Mouse (Mus musculus): ENCODE measurements around the gene Nufip1. TPM values are rescaled to one million over a fixed set of nuclear protein-coding genes. Genes with fewer than 3 reads are reported as not detected.

Nufip1 gene
- polyA plus RNA-seq, 1 experiment from 2014 or later: 17.5 TPM

- H3K4me2 ChIP-seq (replicated peaks; ENCODE audit: low read depth, low read length): no peak overlapping the region
- no peaks in the 10 kb centered on the region for H3K9me3 ChIP-seq (ENCODE audit: low read length)
- no peak overlapping the region for H3K9ac ChIP-seq (replicated peaks; ENCODE audit: low read length)
- no peaks in the 10 kb centered on the region for H3K36me3 ChIP-seq (ENCODE audit: insufficient read depth, low read length)
- no peaks in the 10 kb centered on the region for H3K27me3 ChIP-seq (ENCODE audit: insufficient read depth, low read length)
- no peaks in the 10 kb centered on the region for H3K4me1 ChIP-seq (ENCODE audit: insufficient read depth, low read length)
- WGBS: 74% methylated on average over 8 of the region's 8 CpGs
- ATAC-seq (ENCODE audit: low FRiP score, low TSS enrichment): no peak
- H3K4me3 ChIP-seq (ENCODE audit: low read length): no peak overlapping the region
- no peak overlapping the region for H3K27ac ChIP-seq (ENCODE audit: low read length)
These were observed 60.6 kb downstream of the Nufip1 start for GRCm38 (mm10) chr14:76171285-76171684.

GRCm38 (mm10) chr14:76174328-76174727 is 63.6 kb downstream of the Nufip1 start:
- H3K4me3 ChIP-seq (ENCODE audit: low read length): no peak overlapping the region
- no peak overlapping the region for H3K27ac ChIP-seq (ENCODE audit: low read length)
- H3K36me3 ChIP-seq (ENCODE audit: insufficient read depth, low read length): no peaks in the 10 kb centered on the region
- no peak overlapping the region for H3K9ac ChIP-seq (replicated peaks; ENCODE audit: low read length)
- no peaks in the 10 kb centered on the region for H3K4me1 ChIP-seq (ENCODE audit: insufficient read depth, low read length)
- no peak for ATAC-seq (ENCODE audit: low FRiP score, low TSS enrichment)
- H3K27me3 ChIP-seq (ENCODE audit: insufficient read depth, low read length): no peaks in the 10 kb centered on the region
- H3K9me3 ChIP-seq (ENCODE audit: low read length): no peaks in the 10 kb centered on the region
- no peak overlapping the region for H3K4me2 ChIP-seq (replicated peaks; ENCODE audit: low read depth, low read length)
- 85% methylated on average over 7 of the region's 7 CpGs for WGBS

- ATAC-seq (ENCODE audit: low FRiP score, low TSS enrichment): no peak
- 50% methylated on average over 5 of the region's 5 CpGs for WGBS
These were observed 65.1 kb downstream of the Nufip1 start for GRCm38 (mm10) chr14:76175808-76176207.

GRCm38 (mm10) chr14:76177230-76177629 is 66.5 kb downstream of the Nufip1 start:
- H3K36me3 ChIP-seq (ENCODE audit: insufficient read depth, low read length): no peaks in the 10 kb centered on the region
- no peaks in the 10 kb centered on the region for H3K27me3 ChIP-seq (ENCODE audit: insufficient read depth, low read length)
- H3K9ac ChIP-seq (replicated peaks; ENCODE audit: low read length): no peak overlapping the region
- no peak overlapping the region for H3K4me3 ChIP-seq (ENCODE audit: low read length)
- no peak overlapping the region for H3K27ac ChIP-seq (ENCODE audit: low read length)
- ATAC-seq (ENCODE audit: low FRiP score, low TSS enrichment): no peak
- no peak overlapping the region for H3K4me2 ChIP-seq (replicated peaks; ENCODE audit: low read depth, low read length)
- WGBS: 95% methylated on average over 9 of the region's 9 CpGs
- H3K9me3 ChIP-seq (ENCODE audit: low read length): no peaks in the 10 kb centered on the region
- no peaks in the 10 kb centered on the region for H3K4me1 ChIP-seq (ENCODE audit: insufficient read depth, low read length)

More at GRCm38 (mm10) chr14:76175808-76176207, 65.1 kb downstream of the Nufip1 start:
- H3K4me2 ChIP-seq (replicated peaks; ENCODE audit: low read depth, low read length): no peak overlapping the region
- no peaks in the 10 kb centered on the region for H3K4me1 ChIP-seq (ENCODE audit: insufficient read depth, low read length)
- H3K27me3 ChIP-seq (ENCODE audit: insufficient read depth, low read length): no peaks in the 10 kb centered on the region
- H3K27ac ChIP-seq (ENCODE audit: low read length): no peak overlapping the region
- no peaks in the 10 kb centered on the region for H3K9me3 ChIP-seq (ENCODE audit: low read length)
- no peak overlapping the region for H3K4me3 ChIP-seq (ENCODE audit: low read length)
- H3K36me3 ChIP-seq (ENCODE audit: insufficient read depth, low read length): no peaks in the 10 kb centered on the region
- H3K9ac ChIP-seq (replicated peaks; ENCODE audit: low read length): no peak overlapping the region

- Histone ChIP-seq H3K9ac (replicated peaks; ENCODE audit: low read length) (no peak overlapping the region), H3K4me1 (ENCODE audit: insufficient read depth, low read length) (0 out of 2 replicates have a peak, but pooled peaks cover under 1% of the 10 kb centered on the region), H3K4me2 (replicated peaks; ENCODE audit: low read depth, low read length) (no peak overlapping the region), H3K4me3 (ENCODE audit: low read length) (no peak overlapping the region), H3K9me3 (ENCODE audit: low read length) (no peaks in the 10 kb centered on the region), H3K27me3 (ENCODE audit: insufficient read depth, low read length) (no peaks in the 10 kb centered on the region), H3K27ac (ENCODE audit: low read length) (no peak overlapping the region), H3K36me3 (ENCODE audit: insufficient read depth, low read length) (no peaks in the 10 kb centered on the region)
- no peak for ATAC-seq (ENCODE audit: low FRiP score, low TSS enrichment)
- WGBS: 86% methylated on average over 2 of the region's 2 CpGs
These were observed 67.8 kb downstream of the Nufip1 start for GRCm38 (mm10) chr14:76178447-76178846.

GRCm38 (mm10) chr14:76179343-76179742 is 68.7 kb downstream of the Nufip1 start:
- H3K27ac ChIP-seq (ENCODE audit: low read length): no peak overlapping the region
- H3K27me3 ChIP-seq (ENCODE audit: insufficient read depth, low read length): no peaks in the 10 kb centered on the region
- H3K4me1 ChIP-seq (ENCODE audit: insufficient read depth, low read length): 0 out of 2 replicates have a peak, but pooled peaks cover 4% of the 10 kb centered on the region
- no peaks in the 10 kb centered on the region for H3K9me3 ChIP-seq (ENCODE audit: low read length)
- no peak for ATAC-seq (ENCODE audit: low FRiP score, low TSS enrichment)
- no peaks in the 10 kb centered on the region for H3K36me3 ChIP-seq (ENCODE audit: insufficient read depth, low read length)
- H3K4me3 ChIP-seq (ENCODE audit: low read length): no peak overlapping the region
- H3K9ac ChIP-seq (replicated peaks; ENCODE audit: low read length): no peak overlapping the region
- H3K4me2 ChIP-seq (replicated peaks; ENCODE audit: low read depth, low read length): no peak overlapping the region
- 72% methylated on average over 6 of the region's 6 CpGs for WGBS

GRCm38 (mm10) chr14:76185358-76185757 is 74.7 kb downstream of the Nufip1 start:
- no peaks in the 10 kb centered on the region for H3K9me3 ChIP-seq (ENCODE audit: low read length)
- 55% methylated on average over 5 of the region's 5 CpGs for WGBS
- H3K27ac ChIP-seq (ENCODE audit: low read length): no peak overlapping the region
- no peak overlapping the region for H3K4me2 ChIP-seq (replicated peaks; ENCODE audit: low read depth, low read length)
- H3K9ac ChIP-seq (replicated peaks; ENCODE audit: low read length): no peak overlapping the region
- no peaks in the 10 kb centered on the region for H3K36me3 ChIP-seq (ENCODE audit: insufficient read depth, low read length)
- no peaks in the 10 kb centered on the region for H3K27me3 ChIP-seq (ENCODE audit: insufficient read depth, low read length)
- H3K4me1 ChIP-seq (ENCODE audit: insufficient read depth, low read length): peaks cover 13% of the 10 kb centered on the region; the same call in 1 of the 2 replicates
- no peak overlapping the region for H3K4me3 ChIP-seq (ENCODE audit: low read length)
- no peak for ATAC-seq (ENCODE audit: low FRiP score, low TSS enrichment)

- Histone ChIP-seq H3K27ac (ENCODE audit: low read length) (no peak overlapping the region), H3K27me3 (ENCODE audit: insufficient read depth, low read length) (no peaks in the 10 kb centered on the region), H3K36me3 (ENCODE audit: insufficient read depth, low read length) (no peaks in the 10 kb centered on the region), H3K4me1 (ENCODE audit: insufficient read depth, low read length) (peaks cover 13% of the 10 kb centered on the region; the same call in 1 of the 2 replicates), H3K9me3 (ENCODE audit: low read length) (no peaks in the 10 kb centered on the region), H3K4me2 (replicated peaks; ENCODE audit: low read depth, low read length) (no peak overlapping the region), H3K4me3 (ENCODE audit: low read length) (no peak overlapping the region), H3K9ac (replicated peaks; ENCODE audit: low read length) (0 out of 2 replicates have a peak overlapping the region, but pooled peaks have one; percentile 17)
- ATAC-seq (ENCODE audit: low FRiP score, low TSS enrichment): peak; percentile 39; the same call in 1 of the 2 replicates
- WGBS: 49% methylated on average over 4 of the region's 4 CpGs
These were observed 75.6 kb downstream of the Nufip1 start for GRCm38 (mm10) chr14:76186299-76186698.

Other genes with a start within 250 kb of the Nufip1 start
- gene Kctd4, start 155.9 kb upstream of the Nufip1 start, polyA plus RNA-seq (2015; fragmentation: Nextera tagmentation; extraction: Ambion mirVana): 0.27 and 0.41 TPM in 2 replicates
- 35.1 and 35.5 TPM in 2 replicates for gene Gtf2f2, start 100.0 kb upstream of the Nufip1 start, polyA plus RNA-seq (2015; fragmentation: Nextera tagmentation; extraction: Ambion mirVana)
- gene Gpalpp1, start 131 bp upstream of the Nufip1 start, polyA plus RNA-seq (2015; fragmentation: Nextera tagmentation; extraction: Ambion mirVana): 14.0 and 14.9 TPM in 2 replicates

Measured in kidney, embryonic 16.5 days (tissue).